Mouse (Mus musculus): Measurements from ENCODE around the gene Cnrip1.

DNA sequence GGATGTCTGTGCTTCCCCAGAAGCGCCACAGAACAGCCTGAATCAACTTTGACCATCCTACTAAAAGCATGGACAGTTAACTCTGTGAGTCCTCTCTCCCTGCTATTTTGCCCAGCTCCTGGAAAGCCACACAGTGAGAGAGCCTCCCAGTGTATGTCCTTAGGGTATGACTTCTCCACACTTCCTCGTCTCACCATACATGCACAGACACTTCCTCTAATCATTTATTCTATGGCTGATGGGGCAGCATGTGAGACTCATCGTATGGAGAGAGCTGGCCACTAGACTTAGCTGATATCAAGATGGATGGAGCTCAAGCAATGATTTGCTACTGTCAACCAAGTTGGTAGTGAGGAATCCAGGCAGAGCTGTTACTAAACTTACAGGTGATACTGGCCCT is 27.4 kb upstream of the Cnrip1 start:
- no peak for TF ChIP-seq CTCF (conservative IDR thresholded peaks at IDR 0.05; ENCODE audit: low read length)
- no peak for TF ChIP-seq POU5F1 (IDR thresholded peaks at IDR 0.05; ENCODE audit: borderline replicate concordance, low read length)

All from E14TG2a.4 (cell line).